Mouse (Mus musculus): ENCODE measurements at regions not wholly inside any gene's neighbourhood (a gene's known extent, or its start where the extent isn't known, plus 50 kb on each side); places are given as distances from the start of the nearest gene placed in this dataset.

- TF ChIP-seq USF1 (IDR thresholded peaks at IDR 0.05; ENCODE audit: low read depth), result no peak
- no peak for TF ChIP-seq TCF12 (IDR thresholded peaks at IDR 0.05; ENCODE audit: insufficient read depth, poor library complexity, severe bottlenecking)
- no peak for TF ChIP-seq POLR2AphosphoS2 (IDR thresholded peaks at IDR 0.05; ENCODE audit: insufficient read length, low read depth)
Measured at GRCm38 (mm10) chr1:13751381-13751780, 2337.5 kb downstream of the A830018L16Rik start.
